Mouse (Mus musculus) B cell, adult 67 days (primary cell): ENCODE results near the gene Ptprj. TPM values are rescaled to one million over a fixed set of nuclear protein-coding genes. Genes with fewer than 3 reads are reported as not detected.

Experiments used
- total RNA-seq, 2 experiments: library from RNA; stranded (reverse); gene quantifications; 4 replicates each; pipeline ENCODE4 v1.2.4; 2023

Ptprj gene
- 100 to 1,000 TPM; 174 to 181 TPM for total RNA-seq

GRCm38 (mm10) chr2:90580236-90581005, at the start of gene Ptprj:
Gene Ptprj, minus strand, starts transcription at chr2:90580647.

GRCm38 (mm10) chr2:90398633-90399107, 181.8 kb downstream of the Ptprj start, which contains the start of gene Olfr1274-ps:
Gene Olfr1274-ps, plus strand, starts transcription at chr2:90398683.

Other genes starting within 250 kb of the Ptprj start
- gene Olfr1274-ps, start 182.0 kb downstream of the Ptprj start, total RNA-seq, result not detected
- 100 to 1,000 TPM; 112 to 133 TPM for gene Nup160, start 96.6 kb upstream of the Ptprj start, total RNA-seq
- 100 to 1,000 TPM; 280 to 293 TPM for gene Fnbp4, start 164.7 kb upstream of the Ptprj start, total RNA-seq
- gene Agbl2, start 202.1 kb upstream of the Ptprj start, total RNA-seq, result not detected